Mouse (Mus musculus) B cell, adult (primary cell): ENCODE measurements around the gene Igflr1. TPM values are rescaled to one million over a fixed set of nuclear protein-coding genes. Genes with fewer than 3 reads are reported as not detected.

Experiments used
- total RNA-seq: library from RNA; stranded (reverse); gene quantifications from 4 replicates; pipeline ENCODE4 v1.2.4, GENCODE M21; 2023; ENCODE audit not compliant: inconsistent age

Igflr1 gene
- 7.7 to 12.0 TPM (median 8.8 TPM) in 4 replicates for total RNA-seq

GRCm38 (mm10) chr7:30564970-30565571 is at the start of gene Igflr1:
Gene Igflr1 (plus strand): TSS chr7:30565427.

GRCm38 (mm10) chr7:30534633-30535577 is 30.3 kb upstream of the Igflr1 start, which contains the start of gene Arhgap33:
Gene Arhgap33 (minus strand): TSS chr7:30535060.

GRCm38 (mm10) chr7:30552102-30553020 is 12.9 kb upstream of the Igflr1 start, which contains the start of the genes Hspb6 and Proser3:
Gene Hspb6 (plus strand): TSS chr7:30552178.
Gene Proser3 (minus strand): TSS chr7:30552299.

GRCm38 (mm10) chr7:30559443-30559954 is 5.7 kb upstream of the Igflr1 start, which contains the start of gene Lin37:
Gene Lin37 (minus strand): TSS chr7:30559838.

GRCm38 (mm10) chr7:30563117-30563905 is 1.9 kb upstream of the Igflr1 start, which contains the start of the genes U2af1l4, Gm49396 and Psenen:
Gene U2af1l4 (plus strand): TSS chr7:30563301.
Gene Gm49396 (plus strand): TSS chr7:30563344.
Gene Psenen (minus strand): TSS chr7:30563627.

GRCm38 (mm10) chr7:30588676-30589434 is 23.6 kb downstream of the Igflr1 start, which contains the start of gene Kmt2b:
Gene Kmt2b (minus strand): TSS chr7:30588726.

GRCm38 (mm10) chr7:30598786-30599185 is 33.6 kb downstream of the Igflr1 start, which contains the start of gene Zbtb32:
Gene Zbtb32 (minus strand): TSS chr7:30598909.

GRCm38 (mm10) chr7:30612654-30613402 is 47.6 kb downstream of the Igflr1 start, which contains the start of gene Upk1a:
Gene Upk1a (minus strand): TSS chr7:30612847.

Other genes starting within 250 kb of the Igflr1 start
- 4.3 to 7.0 TPM (median 5.0 TPM) in 4 replicates for gene E130208F15Rik, start 243.7 kb upstream of the Igflr1 start, total RNA-seq
- gene Sdhaf1, start 241.5 kb upstream of the Igflr1 start, total RNA-seq, result 17.6 to 23.6 TPM (median 21.4 TPM) in 4 replicates
- gene Lrfn3, start 202.7 kb upstream of the Igflr1 start, total RNA-seq, result not detected in 4 replicates
- gene Tyrobp, start 151.7 kb upstream of the Igflr1 start, total RNA-seq, result 70.1 to 84.0 TPM (median 75.8 TPM) in 4 replicates
- 39.7 to 48.5 TPM (median 46.1 TPM) in 4 replicates for gene Hcst, start 145.6 kb upstream of the Igflr1 start, total RNA-seq
- gene Nfkbid, start 143.7 kb upstream of the Igflr1 start, total RNA-seq, result 301 to 337 TPM (median 313 TPM) in 4 replicates
- not detected in 4 replicates for gene Aplp1, start 119.9 kb upstream of the Igflr1 start, total RNA-seq
- not detected in 4 replicates for gene Kirrel2, start 107.7 kb upstream of the Igflr1 start, total RNA-seq
- not detected in 4 replicates for gene Nphs1, start 107.1 kb upstream of the Igflr1 start, total RNA-seq
- gene Prodh2, start 71.8 kb upstream of the Igflr1 start, total RNA-seq, result not detected in 4 replicates
- gene Arhgap33, start 30.4 kb upstream of the Igflr1 start, total RNA-seq, result 11.3 to 15.9 TPM (median 12.8 TPM) in 4 replicates
- 1.6 to 3.7 TPM (median 2.0 TPM) in 4 replicates for gene Hspb6, start 13.2 kb upstream of the Igflr1 start, total RNA-seq
- gene Proser3, start 13.1 kb upstream of the Igflr1 start, total RNA-seq, result 11.8 to 20.0 TPM (median 14.2 TPM) in 4 replicates
- gene Lin37, start 5.6 kb upstream of the Igflr1 start, total RNA-seq, result 38.2 to 49.8 TPM (median 44.0 TPM) in 4 replicates
- gene U2af1l4, start 2.1 kb upstream of the Igflr1 start, total RNA-seq, result 98.1 to 127 TPM (median 108 TPM) in 4 replicates
- 9.7 to 14.5 TPM (median 10.9 TPM) in 4 replicates for gene Gm49396, start 2.1 kb upstream of the Igflr1 start, total RNA-seq
- gene Psenen, start 1.8 kb upstream of the Igflr1 start, total RNA-seq, result 130 to 155 TPM (median 145 TPM) in 4 replicates
- 95.8 to 120 TPM (median 111 TPM) in 4 replicates for gene Kmt2b, start 23.3 kb downstream of the Igflr1 start, total RNA-seq
- 1.0 to 1.6 TPM (median 1.2 TPM) in 4 replicates for gene Zbtb32, start 33.5 kb downstream of the Igflr1 start, total RNA-seq
- gene Upk1a, start 47.4 kb downstream of the Igflr1 start, total RNA-seq, result 0.48 to 0.71 TPM (median 0.48 TPM) in 3 of 4 replicates, not detected in the other
- 203 to 268 TPM (median 215 TPM) in 4 replicates for gene Cox6b1, start 60.7 kb downstream of the Igflr1 start, total RNA-seq
- gene Etv2, start 70.4 kb downstream of the Igflr1 start, total RNA-seq, result not detected in 4 replicates
- gene Rbm42, start 84.9 kb downstream of the Igflr1 start, total RNA-seq, result 91.1 to 103 TPM (median 95.7 TPM) in 4 replicates
- gene Haus5, start 99.6 kb downstream of the Igflr1 start, total RNA-seq, result 54.9 to 62.9 TPM (median 59.7 TPM) in 4 replicates
- gene Pmis2, start 106.2 kb downstream of the Igflr1 start, total RNA-seq, result not detected in 4 replicates
- gene 2200002J24Rik, start 133.5 kb downstream of the Igflr1 start, total RNA-seq, result not detected in 4 replicates
- 0.30 to 1.6 TPM (median 0.54 TPM) in 4 replicates for gene Atp4a, start 146.8 kb downstream of the Igflr1 start, total RNA-seq
- 43.1 to 54.2 TPM (median 51.1 TPM) in 4 replicates for gene Tmem147, start 164.1 kb downstream of the Igflr1 start, total RNA-seq
- gene Gapdhs, start 178.3 kb downstream of the Igflr1 start, total RNA-seq, result not detected in 4 replicates
- gene Sbsn, start 186.0 kb downstream of the Igflr1 start, total RNA-seq, result 2.7 to 5.7 TPM (median 2.9 TPM) in 4 replicates
- not detected in 4 replicates for gene Dmkn, start 198.3 kb downstream of the Igflr1 start, total RNA-seq
- gene Krtdap, start 222.5 kb downstream of the Igflr1 start, total RNA-seq, result not detected in 4 replicates